Mouse (Mus musculus) intestine, embryonic 16.5 days (tissue): Measurements from ENCODE around the gene Wnk4. TPM values are rescaled to one million over a fixed set of nuclear protein-coding genes. Genes with fewer than 3 reads are reported as not detected.
A peak's percentile ranks its signal among the peaks of the same experiment; 100 is the strongest.

Experiments used
- ATAC-seq: fragments of 200-750 bp; cut with Nextera tagmentation; 2 replicates; pipeline ENCODE4 v1.8.0; 2017; ENCODE audit warnings: moderate TSS enrichment, moderate library complexity
- H3K27ac ChIP-seq: fragments of 300-500 bp; sonication (generic); 2 replicates; pipeline ENCODE4 v1.5.1; 2014; ENCODE audit warnings: mild to moderate bottlenecking, low read length
- H3K27me3 ChIP-seq: fragments of 300-500 bp; sonication (generic); replicated peaks from 2 replicates; pipeline ENCODE4 v1.6.1; 2014; ENCODE audit warnings: low read length, control low read depth, mixed read lengths; ENCODE audit not compliant: control insufficient read depth, insufficient read depth
- H3K36me3 ChIP-seq: fragments of 300-500 bp; sonication (generic); 2 replicates; pipeline ENCODE4 v1.6.1; 2014; ENCODE audit warnings: low read length, control low read depth; ENCODE audit not compliant: control insufficient read depth, insufficient read depth
- H3K4me1 ChIP-seq: fragments of 300-500 bp; sonication (generic); 2 replicates; pipeline ENCODE4 v1.6.1; 2014; ENCODE audit warnings: low read length, control low read depth, mixed read lengths; ENCODE audit not compliant: control insufficient read depth, insufficient read depth
- H3K4me2 ChIP-seq: fragments of 300-500 bp; sonication (generic); 2 replicates; pipeline ENCODE4 v1.6.1; 2014; ENCODE audit warnings: low read depth, low read length, control low read depth
- H3K4me3 ChIP-seq: fragments of 300-500 bp; sonication (generic); 2 replicates; pipeline ENCODE4 v1.5.1; 2014; ENCODE audit warnings: mild to moderate bottlenecking, low read length
- H3K9ac ChIP-seq: fragments of 300-500 bp; sonication (generic); 2 replicates; pipeline ENCODE4 v1.6.1; 2014; ENCODE audit warnings: low read depth, low read length
- H3K9me3 ChIP-seq: fragments of 300-500 bp; sonication (generic); 2 replicates; pipeline ENCODE4 v1.6.1; 2016; ENCODE audit warnings: low read length, control low read depth; ENCODE audit not compliant: control insufficient read depth
- WGBS: fragments of 180-500 bp; shearing (Covaris S2); extraction: QIAGEN DNeasy Blood & Tissue Kit; methylation state at CpG from one replicate; pipeline ENCODE4 v1.1.7; 2014; 5-methylcytosine and 5-hydroxymethylcytosine counted together
- polyA plus RNA-seq: library from polyadenylated mRNA; unstranded; fragments of >200 nt; fragmentation: Nextera tagmentation; extraction: Ambion mirVana; gene quantifications from 2 replicates; pipeline ENCODE4 v1.2.1, GENCODE M21; 2015

Gene Wnk4
- polyA plus RNA-seq, 1 experiment from 2014 or later: 10.2 TPM

DNA sequence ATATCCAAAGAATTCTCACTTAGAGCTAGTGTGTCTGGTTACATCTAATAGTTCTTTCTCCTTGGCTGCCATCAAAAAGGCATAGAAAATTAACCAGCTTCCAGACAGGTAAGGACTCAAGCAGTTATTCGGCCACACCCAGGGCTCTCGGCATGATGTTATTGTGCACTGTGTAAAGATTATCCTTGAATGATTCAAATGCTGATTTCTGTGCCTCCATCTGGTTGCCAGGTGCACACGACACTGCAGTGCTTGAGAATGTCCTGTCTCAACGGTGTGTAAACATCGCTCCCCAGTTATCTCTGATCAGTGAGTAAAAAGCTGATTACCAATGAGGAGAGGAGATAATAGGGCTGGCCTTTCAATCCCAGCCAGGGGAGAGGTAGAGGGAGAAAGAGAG, 47.4 kb downstream of the Wnk4 start:
- 26% methylated on average over 5 of the region's 5 CpGs for WGBS
- Histone ChIP-seq H3K36me3 (no peaks in the 10 kb centered on the region), H3K4me3 (no peak overlapping the region), H3K4me2 (no peak overlapping the region), H3K9ac (no peak overlapping the region), H3K4me1 (no peaks in the 10 kb centered on the region), H3K27me3 (no peaks in the 10 kb centered on the region), H3K27ac (no peak overlapping the region), H3K9me3 (no peaks in the 10 kb centered on the region)
- peak; percentile 53; the same call in 1 of the 2 replicates for ATAC-seq

DNA sequence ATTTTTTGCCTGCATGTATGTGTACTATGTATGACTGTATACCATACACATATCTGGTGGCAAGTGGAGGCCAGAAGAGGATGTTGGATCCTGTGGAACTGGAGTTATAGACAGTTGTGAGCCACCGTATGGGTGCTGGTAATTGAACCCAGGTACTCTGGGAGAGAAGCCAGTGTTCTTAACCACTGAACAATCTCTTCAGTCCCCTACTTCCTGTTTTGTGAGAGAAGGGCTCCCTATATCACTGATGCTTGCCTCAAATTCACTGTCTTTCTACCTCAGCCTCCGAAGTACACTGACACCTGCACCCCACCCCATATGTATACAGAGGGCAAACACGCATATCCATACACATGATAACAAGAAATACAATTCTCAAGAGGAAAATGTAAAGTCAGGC, 50.7 kb downstream of the Wnk4 start:
- Histone ChIP-seq H3K27ac (no peak overlapping the region), H3K36me3 (no peaks in the 10 kb centered on the region), H3K4me1 (no peaks in the 10 kb centered on the region), H3K9me3 (no peaks in the 10 kb centered on the region), H3K9ac (no peak overlapping the region), H3K27me3 (no peaks in the 10 kb centered on the region), H3K4me2 (no peak overlapping the region), H3K4me3 (no peak overlapping the region)
- ATAC-seq: no peak
- WGBS: 88% methylated on average over 3 of the region's 3 CpGs

DNA sequence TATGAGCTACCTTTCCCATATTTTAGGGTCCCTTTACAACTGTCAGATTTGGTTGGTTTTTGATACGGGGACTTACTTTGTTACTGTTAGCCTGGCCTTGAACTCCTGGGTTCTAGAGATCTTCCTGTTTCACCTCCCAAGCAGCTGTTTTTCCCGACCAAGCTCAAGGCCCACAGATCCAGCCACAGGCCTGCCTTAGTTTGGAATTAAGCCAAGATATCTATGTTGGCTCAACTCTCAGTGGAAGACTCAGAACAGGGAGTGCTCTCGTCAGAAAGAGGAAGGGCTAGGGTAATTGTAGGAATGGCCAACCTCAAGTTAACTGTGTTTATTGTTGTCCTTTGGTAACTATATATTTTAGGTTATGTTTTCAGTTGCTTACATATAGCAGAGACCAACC, 51.8 kb downstream of the Wnk4 start:
- Histone ChIP-seq H3K9ac (no peak overlapping the region), H3K9me3 (no peaks in the 10 kb centered on the region), H3K27me3 (no peaks in the 10 kb centered on the region), H3K36me3 (no peaks in the 10 kb centered on the region), H3K4me3 (no peak overlapping the region), H3K27ac (no peak overlapping the region), H3K4me2 (no peak overlapping the region), H3K4me1 (peaks cover 3% of the 10 kb centered on the region; the same call in 1 of the 2 replicates)
- ATAC-seq: no peak
- 54% methylated on average over 3 of the region's 3 CpGs for WGBS

DNA sequence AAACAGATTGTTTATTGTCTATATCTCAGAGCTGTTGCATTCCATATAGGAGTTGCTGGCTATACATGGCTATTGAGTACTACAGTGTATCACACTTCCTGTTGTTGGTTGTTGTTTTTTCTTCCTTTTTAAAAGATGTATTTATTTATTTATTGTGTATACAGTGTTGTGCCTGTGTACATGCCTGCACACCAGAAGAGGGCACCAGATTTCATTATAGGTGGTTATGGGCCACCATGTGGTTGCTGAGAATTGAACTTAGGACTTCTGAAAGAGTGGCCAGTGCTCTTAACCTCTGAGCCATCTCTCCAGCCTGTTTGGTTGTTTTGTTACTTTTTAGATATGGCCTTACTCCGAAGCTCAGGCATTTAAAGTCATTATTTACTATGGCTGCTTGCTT, 54.2 kb downstream of the Wnk4 start:
- H3K9me3 ChIP-seq: no peaks in the 10 kb centered on the region
- 95% methylated on average over 1 of the region's 1 CpGs for WGBS
- no peak for ATAC-seq
- H3K4me1 ChIP-seq: peaks cover 3% of the 10 kb centered on the region; the same call in 1 of the 2 replicates
- no peaks in the 10 kb centered on the region for H3K27me3 ChIP-seq
- H3K36me3 ChIP-seq: peaks cover 2% of the 10 kb centered on the region; the same call in 1 of the 2 replicates
- no peak overlapping the region for H3K4me3 ChIP-seq
- no peak overlapping the region for H3K9ac ChIP-seq
- no peak overlapping the region for H3K27ac ChIP-seq
- no peak overlapping the region for H3K4me2 ChIP-seq

DNA sequence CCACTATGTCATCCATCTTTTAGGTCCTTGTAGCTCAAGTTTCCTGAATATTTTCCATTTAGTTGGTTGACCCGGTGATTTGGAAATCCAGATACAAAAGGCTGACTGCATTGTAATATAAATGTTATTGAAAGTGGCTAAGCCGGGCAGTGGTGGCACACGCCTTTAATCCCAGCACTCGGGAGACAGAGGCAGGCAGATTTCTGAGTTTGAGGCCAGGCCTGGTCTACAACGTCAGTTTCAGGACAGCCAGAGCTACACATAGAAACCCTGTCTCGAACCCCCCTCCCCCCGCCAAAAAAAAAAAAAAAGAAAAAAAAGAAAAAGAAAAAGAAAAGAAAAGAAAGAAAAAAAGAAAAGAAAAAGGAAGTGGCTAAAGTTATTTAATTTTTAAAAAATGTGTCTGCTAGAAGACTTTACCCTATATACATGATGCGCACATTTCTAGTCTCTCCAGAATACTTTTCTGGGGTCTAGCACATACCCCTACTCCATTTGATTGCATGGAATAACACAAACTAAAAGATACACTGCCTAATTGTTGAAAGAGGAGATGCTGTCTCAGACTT, 54.8 kb downstream of the Wnk4 start:
- 82% methylated on average over 8 of the region's 8 CpGs for WGBS
- H3K36me3 ChIP-seq: peaks cover 8% of the 10 kb centered on the region
- peak overlapping the region; percentile 77; the same call in 1 of the 2 replicates for H3K27ac ChIP-seq
- no peak for ATAC-seq
- no peaks in the 10 kb centered on the region for H3K27me3 ChIP-seq
- peak overlapping the region; percentile 88 for H3K4me3 ChIP-seq
- H3K4me2 ChIP-seq: peak overlapping the region; percentile 81
- peak overlapping the region; percentile 92 for H3K9ac ChIP-seq
- peaks cover 3% of the 10 kb centered on the region; the same call in 1 of the 2 replicates for H3K4me1 ChIP-seq
- H3K9me3 ChIP-seq: no peaks in the 10 kb centered on the region

DNA sequence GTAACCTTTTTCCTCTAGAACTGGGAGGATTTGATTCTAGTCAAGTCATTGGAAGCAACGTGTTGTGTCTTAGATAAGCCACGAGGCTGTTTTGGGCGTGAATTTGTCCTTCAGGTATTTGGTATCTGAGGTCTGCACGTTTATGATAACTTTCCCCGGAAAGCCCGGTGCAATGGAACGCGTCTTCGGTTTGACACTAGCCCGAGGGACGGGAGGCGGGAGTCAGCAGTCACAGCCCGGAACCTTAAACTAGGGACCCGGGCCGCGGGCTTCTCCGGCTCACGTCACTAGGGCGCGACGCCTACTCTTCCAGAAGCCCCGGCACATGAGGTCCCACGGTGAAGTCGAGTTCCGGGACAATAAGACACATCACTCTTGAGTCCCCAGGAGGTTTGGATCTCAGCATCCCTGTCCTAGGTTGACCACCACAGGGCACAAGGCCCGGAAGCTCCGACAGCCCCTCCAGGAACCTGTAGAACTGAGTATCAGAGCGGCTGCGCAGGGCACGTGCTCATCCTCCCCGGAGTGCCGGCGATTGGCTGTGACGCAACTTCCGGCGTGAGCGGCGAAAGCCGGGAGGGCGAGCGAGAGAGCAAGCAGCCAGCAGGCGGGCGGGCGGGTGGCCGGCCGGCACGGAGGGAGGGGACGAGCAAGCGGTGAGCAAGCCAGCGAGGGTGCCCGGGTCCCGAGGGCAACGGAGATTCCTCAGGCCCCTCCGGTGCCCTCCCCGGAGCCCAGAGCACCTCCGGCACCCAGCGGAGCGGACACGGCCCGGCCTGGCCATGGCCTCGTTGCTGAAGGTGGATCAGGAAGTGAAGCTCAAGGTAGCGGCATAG, 55.5 kb downstream of the Wnk4 start, which contains the start of gene Psme3:
Gene Psme3 (plus strand): TSS at position 549 of the 836 bp plus-strand sequence.
- Histone ChIP-seq H3K27me3 (no peaks in the 10 kb centered on the region), H3K36me3 (peaks cover 13% of the 10 kb centered on the region), H3K27ac (peak within 1 kb of the TSS; percentile 77), H3K4me2 (peak within 1 kb of the TSS; percentile 81), H3K9ac (peak within 1 kb of the TSS; percentile 92), H3K4me1 (peaks cover 3% of the 10 kb centered on the region; the same call in 1 of the 2 replicates), H3K9me3 (no peaks in the 10 kb centered on the region), H3K4me3 (peak within 1 kb of the TSS; percentile 88)
- peak; percentile 94 for ATAC-seq
- WGBS: under 1% methylated on average over 57 of the region's 62 CpGs

DNA sequence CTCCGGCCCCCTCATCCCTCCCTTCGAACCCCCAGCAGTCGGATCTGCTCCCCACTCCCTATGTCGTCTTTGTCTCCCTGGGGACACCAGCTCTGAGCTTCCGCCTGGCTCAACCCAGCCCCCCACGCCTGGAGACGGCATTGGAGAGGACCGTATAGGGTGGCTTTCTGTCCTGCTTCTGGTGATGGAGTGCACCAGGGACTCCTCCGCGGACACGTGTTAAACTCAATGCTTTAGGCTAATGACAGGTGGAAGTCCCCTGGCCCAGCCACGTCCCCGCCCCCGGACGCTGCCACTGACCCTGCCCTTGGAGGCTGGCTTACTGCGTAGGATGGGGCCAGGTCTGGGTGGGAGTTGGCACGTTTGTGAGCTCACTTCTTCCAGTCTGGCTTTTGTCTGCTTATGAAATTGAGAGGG, 56.1 kb downstream of the Wnk4 start:
- Histone ChIP-seq H3K36me3 (peaks cover 17% of the 10 kb centered on the region), H3K9ac (peak overlapping the region; percentile 92), H3K9me3 (no peaks in the 10 kb centered on the region), H3K27ac (peak overlapping the region; percentile 77), H3K4me3 (peak overlapping the region; percentile 88), H3K27me3 (no peaks in the 10 kb centered on the region), H3K4me1 (peaks cover 3% of the 10 kb centered on the region; the same call in 1 of the 2 replicates), H3K4me2 (peak overlapping the region; percentile 81)
- WGBS: under 1% methylated on average over 17 of the region's 17 CpGs
- peak; percentile 60 for ATAC-seq

DNA sequence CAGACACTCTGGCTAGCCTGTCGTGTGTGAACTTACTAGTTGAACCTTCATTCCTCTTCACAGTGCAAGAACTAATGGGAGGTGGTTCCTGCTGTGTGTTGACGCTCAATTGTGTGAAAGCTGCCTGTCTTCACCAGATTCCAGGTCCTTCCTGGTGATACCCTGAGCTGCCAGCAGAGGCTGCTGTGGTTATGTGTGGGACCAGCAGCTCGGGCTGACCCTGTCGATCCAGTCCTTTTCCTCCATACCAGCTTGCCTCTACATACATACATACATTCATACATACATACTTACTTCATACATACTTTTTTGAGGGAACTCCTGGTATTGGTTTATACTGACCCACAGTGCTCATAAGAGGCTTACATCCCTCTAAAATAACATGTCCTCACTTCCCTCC, 63.2 kb downstream of the Wnk4 start:
- Histone ChIP-seq H3K4me3 (no peak overlapping the region), H3K4me2 (no peak overlapping the region), H3K9ac (no peak overlapping the region), H3K36me3 (peaks cover 23% of the 10 kb centered on the region), H3K9me3 (no peaks in the 10 kb centered on the region), H3K4me1 (peaks cover 3% of the 10 kb centered on the region; the same call in 1 of the 2 replicates), H3K27me3 (no peaks in the 10 kb centered on the region), H3K27ac (no peak overlapping the region)
- WGBS: 9% methylated on average over 4 of the region's 4 CpGs
- peak; percentile 72 for ATAC-seq

DNA sequence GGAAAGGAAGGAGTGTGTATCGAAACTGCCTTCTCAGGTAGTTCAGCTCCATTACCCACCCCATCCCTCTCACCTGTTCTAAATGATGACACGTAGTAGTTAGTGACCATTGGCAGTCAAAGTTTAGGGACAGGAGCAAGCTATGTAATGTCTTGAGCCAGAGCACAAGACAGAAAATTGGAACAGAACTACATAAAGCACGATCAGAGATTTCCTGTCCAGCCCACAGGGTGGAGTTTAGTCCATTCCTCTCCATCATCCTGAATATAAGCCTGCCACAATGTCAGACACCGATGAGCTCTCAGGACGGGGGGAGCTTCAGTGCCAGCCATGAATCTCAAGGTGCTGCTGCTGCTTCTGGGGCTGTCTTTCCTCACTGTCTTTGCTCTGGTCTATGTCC, 64.4 kb downstream of the Wnk4 start, which contains the start of gene Aoc2:
Gene Aoc2 (plus strand): TSS at position 301 of the 400 bp plus-strand sequence.
- H3K4me1 ChIP-seq: peaks cover 8% of the 10 kb centered on the region; the same call in 1 of the 2 replicates
- H3K27me3 ChIP-seq: no peaks in the 10 kb centered on the region
- no peak within 1 kb of the TSS for H3K4me3 ChIP-seq
- H3K9ac ChIP-seq: no peak within 1 kb of the TSS
- H3K27ac ChIP-seq: no peak within 1 kb of the TSS
- no peak within 1 kb of the TSS for H3K4me2 ChIP-seq
- H3K9me3 ChIP-seq: no peaks in the 10 kb centered on the region
- no peak for ATAC-seq
- H3K36me3 ChIP-seq: peaks cover 19% of the 10 kb centered on the region
- WGBS: 81% methylated on average over 5 of the region's 5 CpGs
